Mouse (Mus musculus): ENCODE measurements around the gene Gpr1.

Gene Gpr1

DNA sequence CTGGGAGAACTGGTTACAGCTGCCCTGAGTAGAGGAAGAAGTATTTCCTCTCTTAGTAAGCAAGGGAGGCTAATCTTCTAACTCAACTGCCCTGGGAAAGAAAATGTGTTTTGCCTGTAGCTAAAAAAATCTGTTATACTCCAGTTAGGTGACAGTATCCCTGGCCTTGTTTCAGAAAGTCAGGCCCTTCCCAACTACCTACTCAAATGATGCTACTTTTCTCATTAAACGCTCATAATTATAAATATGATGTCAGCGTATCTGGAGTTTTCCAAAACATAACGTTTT lies at the start of gene Gpr1:
Gpr1 (minus strand) TSS at position 273 of the 288 bp plus-strand sequence.
- no peak for ATAC-seq (ENCODE audit: low TSS enrichment)

DNA sequence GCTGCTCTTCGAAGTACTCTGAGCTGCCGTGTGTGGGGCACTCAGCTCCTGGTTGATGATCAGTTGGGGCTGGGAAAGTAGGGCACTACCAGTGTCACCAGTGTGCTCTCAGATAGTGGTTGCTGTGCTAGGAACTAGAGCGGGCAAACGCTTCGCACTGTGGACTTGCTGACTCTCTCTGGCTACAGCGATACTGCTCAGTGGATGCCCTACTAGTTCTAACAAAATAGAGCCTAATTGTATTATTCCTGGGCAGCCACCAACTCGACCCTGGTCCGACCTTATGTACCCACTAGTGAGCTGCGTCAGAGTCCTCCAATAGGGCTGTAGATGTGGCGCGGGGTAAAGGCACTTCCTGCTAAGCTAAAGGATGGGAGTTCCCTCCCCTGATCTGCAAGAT lies 49.3 kb upstream of the Gpr1 start:
- no peak for ATAC-seq (ENCODE audit: low TSS enrichment)

DNA sequence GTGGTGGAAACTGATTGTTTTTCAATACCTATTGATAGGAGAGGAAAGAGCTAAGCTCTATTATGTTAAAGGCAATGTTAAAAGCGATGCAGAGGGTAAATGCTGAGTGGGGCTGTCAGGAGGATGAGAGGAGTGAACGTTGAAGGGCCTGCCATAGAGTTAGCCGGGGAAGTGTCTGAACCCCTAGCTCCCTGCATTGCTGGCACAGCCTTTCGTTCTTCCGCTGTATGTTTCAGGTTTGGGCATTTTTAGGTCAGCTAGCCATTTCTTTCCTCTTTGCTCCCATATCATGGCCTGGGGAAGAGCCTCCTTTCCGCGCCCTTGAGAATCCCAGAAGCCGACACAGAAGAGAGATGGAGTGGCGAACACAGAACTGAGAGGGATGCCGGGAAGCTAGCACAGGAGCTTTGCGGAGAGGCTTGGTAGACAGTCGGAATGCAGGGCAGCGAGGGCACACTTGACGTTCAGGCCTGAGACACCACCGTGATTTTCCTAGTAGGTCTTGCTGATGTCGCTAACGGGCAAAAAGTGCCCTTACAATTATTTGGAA lies 46.8 kb upstream of the Gpr1 start:
- no peak for ATAC-seq (ENCODE audit: low TSS enrichment)

DNA sequence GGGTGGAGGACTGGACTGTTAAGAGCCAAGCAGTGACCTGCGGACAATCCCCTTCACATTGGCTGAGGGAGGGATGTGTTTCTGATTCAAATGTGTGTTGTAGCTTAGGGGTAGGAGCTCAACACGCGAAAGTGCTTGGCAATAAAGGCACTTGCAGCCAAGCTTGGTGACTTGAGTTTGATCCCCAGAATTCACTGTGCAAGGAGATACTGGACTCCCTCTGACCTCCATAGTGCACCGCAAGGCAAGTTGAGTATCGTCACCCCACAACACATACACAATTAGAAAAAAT lies 46.3 kb upstream of the Gpr1 start:
- no peak for ATAC-seq (ENCODE audit: low TSS enrichment)

DNA sequence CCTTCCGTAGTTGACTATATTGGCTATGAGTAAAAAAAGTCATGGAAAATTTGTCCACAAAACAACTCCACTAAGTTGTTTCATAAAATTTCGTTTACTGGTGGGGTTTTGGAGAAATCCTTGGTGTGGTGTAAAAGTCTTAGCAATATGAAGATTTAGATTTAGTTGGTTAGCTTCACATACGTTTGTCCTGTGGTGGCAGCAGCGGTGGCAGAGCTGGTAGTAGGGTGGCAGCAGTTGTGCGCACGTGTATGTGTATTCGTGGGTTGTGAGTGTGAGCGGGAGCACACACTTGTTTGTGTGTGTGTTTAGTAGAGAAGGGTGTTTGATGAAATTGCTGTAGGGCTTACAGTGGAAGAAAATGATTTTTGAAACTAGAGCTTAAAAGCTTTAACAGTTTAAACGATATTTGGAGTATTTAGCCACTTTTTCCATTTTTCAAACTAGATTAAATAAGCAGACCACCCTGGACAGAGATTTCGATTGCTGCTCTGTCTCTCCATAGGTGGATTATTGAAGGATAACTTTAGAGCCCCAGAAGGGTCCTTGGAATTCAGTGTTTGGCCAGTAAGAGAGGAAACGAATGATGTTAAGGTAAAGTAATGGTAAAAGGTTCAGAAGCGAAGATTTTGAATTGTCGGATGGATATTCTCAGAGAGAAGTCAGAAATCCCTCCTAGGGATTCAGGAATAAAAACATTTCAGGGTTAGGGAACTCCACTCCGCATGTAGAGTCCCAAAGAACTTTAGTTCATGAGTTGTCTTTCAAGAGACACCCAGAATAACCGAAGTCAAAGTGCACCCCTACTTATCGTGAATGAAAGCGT lies 45.8 kb upstream of the Gpr1 start:
- ATAC-seq (ENCODE audit: low TSS enrichment): no peak

DNA sequence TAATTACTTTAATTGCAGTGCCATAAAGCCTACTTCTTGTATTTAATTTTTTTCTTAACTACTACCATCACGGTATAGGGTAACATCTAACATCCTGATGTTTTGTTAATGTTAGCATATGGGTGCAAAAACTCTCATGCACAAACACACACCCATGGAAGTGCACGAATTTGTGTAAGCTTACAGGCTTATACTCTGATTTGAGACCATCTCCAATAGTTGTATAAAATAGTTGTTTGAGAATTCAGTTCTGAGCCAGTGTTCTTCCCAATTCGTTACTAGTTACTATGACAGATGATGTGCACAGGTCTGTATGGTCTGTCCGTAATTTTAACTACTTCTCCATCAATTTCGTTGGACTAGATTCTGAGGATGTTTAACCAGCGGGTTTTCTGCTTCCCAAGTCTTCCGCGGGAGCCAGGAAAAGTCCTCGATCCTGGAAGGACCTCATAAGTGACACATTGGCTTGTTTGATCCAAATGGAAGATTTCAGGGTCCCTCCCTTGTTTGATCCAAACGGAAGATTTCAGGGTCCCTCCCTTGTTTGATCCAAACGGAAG lies 45.0 kb upstream of the Gpr1 start:
- ATAC-seq (ENCODE audit: low TSS enrichment): no peak

DNA sequence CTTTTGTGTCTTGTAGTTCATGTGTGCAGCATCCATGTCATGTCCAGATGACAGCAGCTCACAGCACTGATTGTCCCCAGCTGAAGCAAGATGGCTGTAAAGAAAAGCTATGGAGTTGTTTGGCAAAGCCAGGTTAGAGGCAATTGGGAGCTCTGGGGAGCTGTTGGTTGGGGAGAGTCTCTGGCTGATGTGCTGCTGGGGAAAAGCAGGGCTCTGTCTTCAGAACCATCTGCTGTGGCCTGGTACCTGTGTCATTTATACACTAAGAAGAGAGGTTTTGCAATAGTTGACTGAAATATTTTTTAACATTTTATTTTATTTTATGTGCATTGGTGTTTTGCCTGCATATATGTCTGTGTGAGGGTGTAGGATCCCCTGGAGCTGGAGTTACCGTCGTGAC lies 44.2 kb upstream of the Gpr1 start:
- no peak for ATAC-seq (ENCODE audit: low TSS enrichment)

DNA sequence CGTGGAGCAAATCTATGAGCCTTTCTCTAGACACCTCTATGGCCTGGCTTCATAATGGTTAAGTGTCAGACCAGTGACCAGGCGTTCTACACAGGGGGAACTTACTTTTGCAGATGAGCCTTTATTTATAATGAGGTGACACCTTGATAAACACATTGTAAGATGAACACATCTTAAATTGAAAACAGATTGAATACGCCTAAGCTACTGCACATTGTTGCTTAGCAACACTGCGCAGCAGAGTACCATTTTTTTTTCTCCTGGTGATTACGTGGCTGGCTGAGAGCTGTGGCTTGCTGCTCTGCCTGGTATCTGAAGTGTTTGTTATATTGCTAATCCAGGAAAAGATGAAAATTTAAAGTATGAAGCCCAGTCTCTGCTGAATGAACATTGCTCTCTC lies 41.7 kb upstream of the Gpr1 start:
- peak; percentile 90 for ATAC-seq (ENCODE audit: low TSS enrichment)

DNA sequence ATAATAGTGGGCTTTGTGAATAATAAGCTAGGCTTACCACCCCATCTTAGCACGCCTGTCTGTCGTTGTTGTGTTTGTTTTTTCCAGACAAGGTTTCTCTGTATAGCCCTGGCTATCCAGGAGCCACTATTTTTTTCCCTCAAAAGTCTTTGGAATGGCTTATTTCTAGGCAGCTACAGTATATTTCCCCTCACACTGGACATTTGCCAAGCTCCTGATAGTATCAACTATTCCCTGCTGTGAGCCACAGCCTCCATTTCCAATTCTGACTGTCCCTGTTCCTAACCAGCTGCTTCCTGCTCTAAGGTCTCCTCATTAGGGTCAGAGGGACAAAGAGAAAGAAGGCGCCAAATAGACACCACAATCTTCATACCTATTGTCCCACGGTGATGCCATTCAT lies 40.8 kb upstream of the Gpr1 start:
- no peak for ATAC-seq (ENCODE audit: low TSS enrichment)

DNA sequence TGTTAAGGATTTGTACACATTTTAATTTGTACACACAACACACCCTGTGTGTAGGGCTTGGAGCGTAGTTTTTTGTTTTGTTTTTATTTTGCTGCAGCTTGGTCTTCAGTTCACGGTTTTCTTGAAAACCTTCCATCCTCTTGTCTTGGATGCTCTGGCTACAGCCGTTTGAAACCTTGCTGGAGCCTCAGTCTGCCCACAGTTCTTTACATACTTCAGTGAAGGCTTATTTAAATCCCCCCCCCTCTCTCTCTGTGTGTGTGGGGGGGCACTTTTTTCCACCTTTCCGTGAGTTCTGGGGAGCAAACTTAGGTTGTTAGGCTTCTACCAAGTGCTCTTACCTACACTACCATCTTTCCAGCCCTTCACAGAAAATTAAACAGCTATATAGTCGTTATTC lies 38.9 kb upstream of the Gpr1 start:
- ATAC-seq (ENCODE audit: low TSS enrichment): no peak

DNA sequence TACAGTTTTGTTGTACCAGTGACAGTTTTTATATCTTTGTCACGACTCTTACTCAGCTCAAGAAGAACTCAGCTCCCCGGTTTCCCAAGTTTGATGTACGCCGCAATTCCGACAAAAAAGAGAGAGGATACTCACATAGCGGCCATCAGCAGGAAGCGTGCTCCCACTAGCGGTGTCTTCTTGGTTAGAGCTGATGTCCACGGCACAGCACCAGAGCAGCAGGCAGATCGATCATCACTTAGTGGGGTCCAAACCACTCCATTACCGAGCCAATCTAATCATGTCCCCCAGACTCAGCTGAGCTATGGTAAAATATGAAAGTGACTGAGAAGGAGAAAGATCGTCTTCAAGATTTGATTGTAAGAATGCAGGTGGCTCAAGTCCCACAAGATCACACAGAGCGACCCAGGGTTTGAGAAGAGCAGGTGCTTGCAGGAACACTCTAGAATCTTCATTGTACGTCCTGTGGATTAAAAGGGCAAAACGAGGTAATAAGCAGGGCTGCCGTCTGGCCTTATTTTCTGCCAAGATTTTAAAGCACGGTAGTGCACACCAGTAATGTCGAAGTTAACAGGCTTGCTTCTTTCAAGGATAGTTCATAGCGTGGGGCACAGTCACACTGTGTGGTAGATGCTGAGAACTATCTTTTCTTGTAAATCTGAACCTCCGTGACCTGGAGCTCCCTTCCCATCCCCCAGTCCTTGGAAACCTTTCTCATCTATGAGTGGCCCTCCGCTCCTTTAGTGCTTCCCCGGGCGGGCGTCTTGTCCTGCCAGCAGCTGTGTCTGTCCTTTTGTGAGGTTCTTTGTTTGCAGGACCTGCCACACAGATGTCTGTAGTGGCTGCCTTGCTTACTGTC lies 38.2 kb upstream of the Gpr1 start:
- ATAC-seq (ENCODE audit: low TSS enrichment): peak; percentile 69; the same call in 1 of the 2 replicates

DNA sequence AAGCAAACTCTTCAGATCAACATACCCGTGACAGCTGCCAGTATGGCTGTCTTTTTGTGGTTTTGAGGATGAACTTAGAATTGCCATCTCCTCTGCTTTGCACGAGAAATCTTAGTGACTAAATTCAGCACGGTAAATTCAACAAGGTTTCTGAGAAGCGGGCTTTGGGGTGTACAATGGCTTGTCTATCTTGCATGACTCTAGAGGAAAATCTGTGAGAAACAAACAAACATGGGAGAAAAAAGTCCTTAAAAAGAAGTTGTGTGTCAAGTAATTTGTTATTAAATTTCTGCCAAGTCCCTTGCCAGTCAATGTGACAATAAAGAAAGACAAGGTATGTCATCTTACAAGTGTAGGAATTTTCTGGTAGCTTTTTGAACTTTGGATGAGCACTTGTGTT lies 34.9 kb upstream of the Gpr1 start:
- no peak for ATAC-seq (ENCODE audit: low TSS enrichment)

DNA sequence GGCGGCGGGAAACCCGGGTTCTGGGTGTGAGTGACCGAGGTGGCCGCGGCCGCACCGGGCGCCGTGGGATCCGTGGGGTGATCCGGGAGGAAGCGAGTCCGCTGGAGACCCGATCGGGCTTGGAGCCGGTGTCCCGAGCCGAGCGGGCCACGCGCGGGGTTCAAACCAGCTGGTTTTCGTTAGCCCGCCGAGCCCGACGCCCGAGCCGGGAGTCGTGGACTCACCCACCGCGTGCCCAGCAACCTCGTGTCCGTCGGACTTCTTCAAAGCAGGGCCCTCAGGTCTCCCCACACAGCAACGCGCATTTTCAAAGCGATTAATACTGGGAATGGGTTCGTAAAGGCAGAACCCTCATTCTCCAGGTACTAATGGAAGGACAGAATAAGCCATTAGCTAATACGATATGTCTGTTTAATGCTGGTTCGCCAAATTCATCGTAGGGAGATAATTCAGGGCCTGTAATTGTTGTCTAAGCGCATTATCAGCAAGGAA lies 34.1 kb upstream of the Gpr1 start:
- no peak for ATAC-seq (ENCODE audit: low TSS enrichment)

DNA sequence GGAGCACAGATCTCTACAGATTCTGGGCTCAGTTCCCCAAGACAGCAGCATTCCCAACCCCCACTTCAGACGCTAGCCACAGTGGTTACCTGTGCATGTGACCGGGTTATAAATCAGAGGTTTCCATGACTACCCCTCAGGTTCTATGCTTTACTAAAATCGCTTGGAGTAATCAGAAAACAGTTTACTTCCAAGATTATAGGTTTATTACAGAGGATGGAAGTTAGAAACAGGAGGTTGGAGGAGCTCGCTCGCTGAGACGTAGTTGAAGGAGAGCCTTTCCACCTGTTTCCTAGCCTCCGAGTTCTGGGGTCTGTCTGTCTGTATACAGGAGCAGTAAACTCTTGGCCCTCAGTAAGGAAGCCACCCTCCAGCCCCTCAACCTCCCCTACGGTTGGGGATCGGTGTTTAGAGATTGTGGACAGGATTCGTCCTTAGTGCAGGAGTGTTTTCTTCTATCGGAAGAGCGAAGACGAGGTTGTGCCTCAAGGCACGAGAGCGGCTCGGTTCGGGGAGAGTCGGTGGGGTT lies 33.6 kb upstream of the Gpr1 start:
- no peak for ATAC-seq (ENCODE audit: low TSS enrichment)

DNA sequence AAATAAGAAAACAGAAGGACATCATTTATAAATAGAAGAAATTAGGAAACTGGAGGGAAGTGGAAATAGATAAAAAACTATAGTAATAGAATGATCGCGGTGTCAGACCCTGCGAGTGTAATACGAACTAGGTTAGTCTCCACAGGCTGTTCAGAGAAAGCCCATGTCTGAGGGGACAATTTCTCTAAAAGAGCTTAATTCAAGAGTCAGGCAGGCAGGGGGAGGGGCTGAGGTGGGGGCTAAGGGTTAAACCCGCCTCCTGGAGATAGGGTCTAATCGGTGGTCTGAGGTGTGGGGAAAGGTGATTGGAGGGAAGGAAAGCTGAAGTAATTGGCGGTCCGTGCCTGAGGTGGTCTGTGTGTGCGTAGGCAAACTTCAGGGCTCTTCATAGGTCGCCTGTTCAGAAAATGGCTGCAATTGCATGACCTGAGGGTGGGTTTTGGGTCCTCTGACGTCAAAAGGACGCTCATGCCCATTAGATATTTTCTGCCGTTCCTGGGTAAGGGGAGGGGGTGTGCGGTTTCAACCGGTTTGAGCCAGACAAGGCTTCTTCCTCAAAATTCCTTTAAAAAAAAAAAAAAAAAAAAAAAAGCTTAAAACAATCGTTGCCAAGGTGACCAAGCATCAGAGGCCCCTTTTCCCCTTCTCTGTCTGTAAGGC lies 32.6 kb upstream of the Gpr1 start:
- no peak for ATAC-seq (ENCODE audit: low TSS enrichment)

DNA sequence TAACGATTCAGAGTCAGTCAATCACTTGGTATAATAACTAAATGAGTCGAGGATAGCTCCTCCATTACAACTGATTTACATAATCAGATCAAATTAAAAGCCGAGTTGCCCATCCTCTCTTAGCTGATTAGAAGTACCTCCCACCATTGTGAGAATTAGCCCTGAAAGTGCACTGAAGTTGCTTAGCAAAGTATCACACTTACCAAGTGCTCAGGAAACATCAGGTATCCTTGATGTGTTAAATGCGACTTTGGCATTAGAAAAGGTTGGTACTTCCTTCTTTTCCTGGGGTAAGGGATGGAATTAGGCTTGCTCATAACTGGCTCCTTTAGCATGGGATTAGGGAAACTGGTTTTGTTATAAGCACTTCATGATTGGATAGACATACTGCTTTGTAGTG lies 29.5 kb upstream of the Gpr1 start:
- ATAC-seq (ENCODE audit: low TSS enrichment): no peak

DNA sequence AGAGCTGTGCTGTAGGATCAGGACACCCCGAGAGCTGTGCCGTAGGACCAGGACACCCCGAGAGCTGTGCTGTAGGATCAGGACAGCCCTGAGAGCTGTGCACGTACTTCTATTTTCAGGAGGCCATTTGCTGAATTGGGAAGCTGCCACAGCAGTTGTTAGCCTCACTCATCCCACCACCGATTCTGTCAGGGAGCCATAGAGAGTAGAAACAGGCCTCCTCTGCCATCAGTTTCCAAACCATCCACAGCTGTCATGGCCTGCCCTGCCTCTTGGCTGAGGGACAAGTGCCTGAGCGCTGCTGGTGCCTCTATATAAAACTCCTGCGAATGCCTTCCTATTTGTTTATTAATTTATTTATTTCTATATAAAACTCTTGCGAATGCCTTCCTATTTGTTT lies 25.4 kb upstream of the Gpr1 start:
- no peak for ATAC-seq (ENCODE audit: low TSS enrichment)

DNA sequence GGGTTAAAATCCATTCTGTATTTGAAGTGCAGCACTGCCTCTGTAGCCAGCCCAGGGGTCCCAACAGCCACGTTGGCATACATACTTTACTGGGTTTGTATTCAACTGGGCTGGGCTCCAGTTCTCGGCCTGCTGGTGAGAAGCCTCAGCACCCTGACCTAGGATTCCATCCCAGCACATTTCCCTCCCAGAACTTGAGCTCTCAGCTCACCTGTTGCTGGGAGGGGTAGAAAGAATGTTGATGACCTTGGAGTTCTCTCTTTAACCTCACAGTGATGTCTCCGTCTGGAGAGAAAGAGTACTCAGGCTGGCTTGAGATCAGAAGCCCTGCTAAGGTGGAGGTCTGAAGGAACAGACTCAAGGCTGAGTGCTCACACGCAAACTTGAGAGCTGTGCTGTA lies 25.0 kb upstream of the Gpr1 start:
- no peak for ATAC-seq (ENCODE audit: low TSS enrichment)

DNA sequence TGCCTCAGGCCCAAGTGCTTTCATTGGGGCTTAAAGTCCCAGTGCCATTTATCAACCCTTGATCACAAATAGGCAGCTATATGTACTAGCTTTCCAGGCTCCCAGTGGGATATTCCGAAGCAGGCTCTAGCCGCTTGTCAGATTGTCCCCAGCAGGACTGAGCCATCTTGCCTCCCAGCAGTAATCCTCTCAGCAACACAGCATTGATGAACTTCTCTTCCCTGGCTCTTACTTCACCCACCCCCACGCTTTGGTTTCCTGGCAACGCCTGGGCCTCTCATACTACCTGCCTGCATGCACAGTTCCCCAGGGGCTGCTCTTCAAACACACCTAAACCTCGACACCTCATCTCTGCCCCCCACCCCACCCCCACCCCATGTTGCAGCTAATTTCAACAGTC lies 23.0 kb upstream of the Gpr1 start:
- ATAC-seq (ENCODE audit: low TSS enrichment): no peak

DNA sequence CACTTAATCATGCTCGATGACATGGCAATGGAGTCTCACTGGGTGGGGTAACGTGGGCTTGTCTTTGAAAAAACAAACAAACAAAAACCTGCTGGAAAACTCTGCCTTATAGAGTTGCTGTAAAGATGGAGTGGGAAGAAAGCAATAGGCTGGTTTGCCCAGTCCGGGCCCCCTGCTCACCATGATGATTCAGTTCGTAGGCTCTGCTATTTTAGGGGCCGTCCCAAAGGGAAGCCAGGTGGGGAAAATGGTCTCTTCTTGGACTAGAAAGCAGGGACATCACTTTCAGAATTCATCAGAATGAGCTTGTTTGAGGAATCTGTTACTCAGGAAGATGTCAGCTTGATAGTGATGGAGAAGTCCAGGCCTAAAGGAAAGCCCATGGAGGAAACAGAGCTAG lies 12.9 kb upstream of the Gpr1 start:
- no peak for ATAC-seq (ENCODE audit: low TSS enrichment)

DNA sequence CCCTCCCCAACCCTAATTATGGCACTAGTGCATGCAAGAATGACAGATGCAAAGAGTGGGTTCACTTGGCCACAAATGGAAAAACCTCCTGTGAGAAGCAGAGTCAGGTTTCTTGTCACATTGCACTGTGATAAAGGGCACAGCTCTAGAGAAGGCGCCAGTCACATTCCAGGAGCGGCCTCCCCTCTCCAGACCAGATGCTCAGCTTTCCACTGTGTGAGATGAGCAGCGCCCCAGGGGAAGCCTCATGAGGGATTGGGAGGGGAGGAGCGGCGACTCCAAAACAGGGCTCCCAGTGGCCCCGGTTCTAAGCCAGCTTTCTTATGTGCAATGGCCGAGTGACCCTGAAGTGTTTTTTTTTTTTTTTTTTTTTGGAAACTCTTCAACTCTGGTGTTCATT lies 11.5 kb upstream of the Gpr1 start:
- no peak for ATAC-seq (ENCODE audit: low TSS enrichment)

DNA sequence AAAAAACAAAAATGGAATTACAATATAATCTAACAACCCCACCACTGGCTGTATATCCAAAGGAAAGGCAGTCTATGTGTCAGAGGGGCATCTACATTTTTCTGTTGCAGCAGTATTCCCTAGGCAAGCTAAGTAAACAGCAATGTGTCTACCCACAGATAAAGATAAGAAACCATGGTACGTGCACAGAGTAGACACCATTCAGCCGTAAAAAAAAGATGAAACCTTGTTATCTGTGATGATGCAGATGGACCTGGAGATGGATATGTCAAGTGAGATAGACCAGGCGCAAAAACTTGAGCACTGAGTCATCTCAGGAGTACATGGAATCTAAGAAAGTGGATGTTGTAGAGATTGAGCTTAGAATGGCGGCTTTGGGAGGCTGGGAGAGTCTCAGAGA lies 10.7 kb upstream of the Gpr1 start:
- ATAC-seq (ENCODE audit: low TSS enrichment): no peak
